7 mouse cellular contexts compared by ENCODE assay signal in the genomic region with DNA sequence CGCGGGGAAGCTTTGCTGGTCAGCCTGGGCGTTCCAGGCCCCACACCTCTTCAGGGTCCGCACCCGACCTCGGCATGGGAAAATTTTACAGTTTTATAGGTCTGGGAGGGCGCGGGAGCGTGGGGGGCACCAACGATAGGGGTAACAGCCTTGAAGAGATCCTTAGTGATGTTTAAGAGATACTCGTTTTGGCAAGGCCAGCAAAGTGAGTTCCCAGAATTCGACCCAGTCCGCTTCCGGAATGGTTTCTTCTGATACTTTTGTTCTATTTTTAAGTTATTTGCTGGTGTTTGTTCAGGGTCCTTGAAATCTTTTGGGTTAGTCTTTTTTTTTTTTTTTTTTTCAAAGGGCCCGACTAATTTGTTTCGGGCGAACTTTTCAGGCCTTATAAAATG. TPM values are rescaled to one million over a fixed set of nuclear protein-coding genes. Genes with fewer than 3 reads are reported as not detected.
DNase-seq lines count a peak whose midpoint lies in the region; ATAC-seq and TF ChIP-seq lines count a peak whose summit lies in the region.

No protein-coding gene starts in this region.

- TF ChIP-seq CTCF in spleen, adult 2 months (IDR thresholded peaks at IDR 0.05; ENCODE audit: extremely low read depth, insufficient read depth, insufficient read length, insufficient replicate concordance) = no peak
- no peak for TF ChIP-seq CTCF in embryonic fibroblast, embryonic 13.5 days (IDR thresholded peaks at IDR 0.05; ENCODE audit: borderline replicate concordance, insufficient read depth, low read length)

- H3K4me3 ChIP-seq in spleen, adult 2 months (ENCODE audit: extremely low read depth, insufficient read depth, insufficient read length) = peak overlapping the region; percentile 61
- peak overlapping the region; percentile 74 for H3K4me3 ChIP-seq in embryonic fibroblast, embryonic 13.5 days (ENCODE audit: insufficient read depth, low read length)
- peak overlapping the region; percentile 100 for H3K4me3 ChIP-seq in limb, embryonic 14.5 days (replicated peaks; ENCODE audit: low read length)
- H3K4me3 ChIP-seq in stomach, embryonic 16.5 days (replicated peaks; ENCODE audit: low read length) = peak overlapping the region; percentile 100

- DNase-seq in spleen, adult 2 months (ENCODE audit: low read depth in 1 of 2, low spot score in 2 of 2) = no peak
- no peak for DNase-seq in spleen, postnatal 10 days (ENCODE audit: low spot score in 2 of 2)
- DNase-seq in limb, embryonic 14.5 days (ENCODE audit: low spot score) = peak; percentile 20
- DNase-seq in urinary bladder, postnatal 4 days (ENCODE audit: low spot score in 2 of 2) = no peak
- DNase-seq in cerebellum, postnatal 25 days = no peak

- peak overlapping the region; percentile 57 for H3K4me2 ChIP-seq in limb, embryonic 14.5 days (replicated peaks; ENCODE audit: low read depth, low read length, severe bottlenecking)
- peak overlapping the region; percentile 52 for H3K4me2 ChIP-seq in stomach, embryonic 16.5 days (ENCODE audit: low read depth, low read length)

- no peak for ATAC-seq in limb, embryonic 14.5 days (ENCODE audit: low FRiP score, low read depth)
- no peak for ATAC-seq in stomach, embryonic 16.5 days (ENCODE audit: insufficient read depth, low FRiP score)

- H3K9ac ChIP-seq in limb, embryonic 14.5 days (ENCODE audit: low read depth, low read length, severe bottlenecking) = peak overlapping the region; percentile 97
- peak overlapping the region; percentile 99 for H3K9ac ChIP-seq in stomach, embryonic 16.5 days (ENCODE audit: low read length)

- peak overlapping the region; percentile 85 for H3K27ac ChIP-seq in spleen, adult 2 months (ENCODE audit: insufficient read depth, low read length)
- peak overlapping the region; percentile 39 for H3K27ac ChIP-seq in embryonic fibroblast, embryonic 13.5 days (ENCODE audit: insufficient read depth, low read length)
- H3K27ac ChIP-seq in limb, embryonic 14.5 days (replicated peaks; ENCODE audit: low read depth, low read length) = peak overlapping the region; percentile 95
- H3K27ac ChIP-seq in stomach, embryonic 16.5 days (ENCODE audit: low read length) = peak overlapping the region; percentile 89

- H3K36me3 ChIP-seq in spleen, adult 2 months (ENCODE audit: control insufficient read depth, insufficient read depth, low read length) = no peaks in the 10 kb centered on the region
- H3K36me3 ChIP-seq in limb, embryonic 14.5 days (ENCODE audit: control insufficient read depth, insufficient read depth, low read length) = no peaks in the 10 kb centered on the region
- H3K36me3 ChIP-seq in stomach, embryonic 16.5 days (ENCODE audit: control insufficient read depth, insufficient read depth, low read length) = peaks cover 2% of the 10 kb centered on the region; the same call in 1 of the 2 replicates

- H3K27me3 ChIP-seq in spleen, adult 2 months (ENCODE audit: control insufficient read depth, insufficient read depth, low read length) = no peaks in the 10 kb centered on the region
- H3K27me3 ChIP-seq in limb, embryonic 14.5 days (ENCODE audit: control insufficient read depth, insufficient read depth, low read length) = no peaks in the 10 kb centered on the region
- no peaks in the 10 kb centered on the region for H3K27me3 ChIP-seq in stomach, embryonic 16.5 days (ENCODE audit: control insufficient read depth, insufficient read depth, low read length)

- WGBS in spleen, adult 2 months = 1% methylated on average over 17 of the region's 17 CpGs
- 1% methylated on average over 17 of the region's 17 CpGs for WGBS in limb, embryonic 14.5 days
- 1% methylated on average over 17 of the region's 17 CpGs for WGBS in stomach, embryonic 16.5 days

- no peaks in the 10 kb centered on the region for H3K9me3 ChIP-seq in limb, embryonic 14.5 days (ENCODE audit: control insufficient read depth, low read length)
- H3K9me3 ChIP-seq in stomach, embryonic 16.5 days (replicated peaks; ENCODE audit: control insufficient read depth, low read length) = no peaks in the 10 kb centered on the region

- TF ChIP-seq POLR2A in spleen, adult 2 months (IDR thresholded peaks at IDR 0.05; ENCODE audit: low read depth, low read length) = no peak
- TF ChIP-seq POLR2A in embryonic fibroblast, embryonic 13.5 days (IDR thresholded peaks at IDR 0.05; ENCODE audit: low read depth, low read length) = no peak
- no peak for TF ChIP-seq POLR2A in limb, embryonic 14.5 days (IDR thresholded peaks at IDR 0.05; ENCODE audit: borderline replicate concordance, extremely low read depth, insufficient read depth, insufficient read length)

- peaks cover 2% of the 10 kb centered on the region for H3K4me1 ChIP-seq in spleen, adult 2 months (ENCODE audit: control insufficient read depth, insufficient read depth, insufficient read length)
- no peaks in the 10 kb centered on the region; the same call in 1 of the 2 replicates for H3K4me1 ChIP-seq in embryonic fibroblast, embryonic 13.5 days (ENCODE audit: control insufficient read depth, insufficient read depth, low read length)
- peaks cover 5% of the 10 kb centered on the region for H3K4me1 ChIP-seq in limb, embryonic 14.5 days (ENCODE audit: control insufficient read depth, insufficient read depth, low read length)
- peaks cover 11% of the 10 kb centered on the region; the same call in 1 of the 2 replicates for H3K4me1 ChIP-seq in stomach, embryonic 16.5 days (ENCODE audit: control insufficient read depth, insufficient read depth, low read length)

RNA-seq across cellular contexts. Expression of a gene that starts 1.0 kb away (rescaled TPM):
- 4.5 and 4.7 TPM in 2 replicates for polyA plus RNA-seq in spleen, adult 2 months (2012; rRNA removed)
- 80.4 and 87.1 TPM in 2 replicates for polyA plus RNA-seq in embryonic fibroblast, embryonic 13.5 days (2011; ENCODE audit: insufficient read length, low read depth, missing spikeins)
- 23.4 and 27.3 TPM in 2 replicates for polyA plus RNA-seq in limb, embryonic 14.5 days (2012; rRNA removed)
- polyA plus RNA-seq in limb, embryonic 14.5 days (2014; fragmentation: Nextera tagmentation; extraction: Ambion mirVana) = 49.6 and 53.0 TPM in 2 replicates
- 56.3 and 62.6 TPM in 2 replicates for polyA plus RNA-seq in stomach, embryonic 16.5 days (2015; fragmentation: Nextera tagmentation; extraction: Ambion mirVana)

Comparison
In these comparisons a context has a peak if more than half of its experiments do, and no peak if none do; other contexts are left out.
1. H3K27ac ChIP-seq: peak in every context shown above with its lines; median percentile 95 in limb, embryonic 14.5 days; 89 in stomach, embryonic 16.5 days; 85 in spleen, adult 2 months; 39 in embryonic fibroblast, embryonic 13.5 days.